Mouse (Mus musculus): ENCODE results near the gene Ptprn2. TPM values are rescaled to one million over a fixed set of nuclear protein-coding genes. Genes with fewer than 3 reads are reported as not detected.

Ptprn2 gene
- total and polyA plus RNA-seq, 3 experiments, result 0.17 TPM; not detected in 2

DNA sequence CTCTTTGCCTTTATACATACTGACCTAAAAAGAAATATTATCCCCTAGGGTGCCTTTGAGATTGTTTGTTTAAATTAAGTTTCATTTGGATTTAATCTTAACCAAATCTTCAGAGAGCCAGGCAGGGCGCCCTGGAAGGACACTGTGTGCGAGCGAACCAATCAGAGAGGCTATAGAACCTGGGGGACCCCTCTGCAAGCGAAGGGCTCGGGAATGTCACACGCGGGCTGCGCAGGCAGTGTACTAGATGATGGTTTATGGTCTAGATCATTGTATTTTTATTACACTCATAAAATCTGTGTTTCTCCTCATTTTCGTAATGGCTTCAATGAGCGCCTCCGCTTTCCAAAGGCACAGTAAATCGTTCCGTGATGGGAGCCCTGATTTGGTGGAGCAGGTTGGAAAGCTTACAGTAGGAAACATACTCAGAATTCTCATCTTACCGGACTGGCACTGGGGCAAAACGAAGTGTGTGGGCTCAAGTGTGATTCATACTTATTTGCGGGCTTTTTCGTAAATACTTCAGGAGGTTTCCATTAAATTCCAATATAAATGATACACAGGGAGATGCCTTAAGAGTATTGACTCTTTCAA is 760.5 kb downstream of the Ptprn2 start:
- Histone ChIP-seq H3K9me3 (replicated peaks; ENCODE audit: low read length) (no peaks in the 10 kb centered on the region), H3K4me1 (ENCODE audit: control insufficient read depth in 1 of 2, insufficient read depth in 2 of 2) (no peaks in the 10 kb centered on the region), H3K27ac (ENCODE audit: insufficient read depth, low read depth) (no peak overlapping the region), H3K9ac (ENCODE audit: insufficient read depth, low read depth) (no peak overlapping the region), H3K36me3 (replicated peaks in 1 of 2; ENCODE audit: control insufficient read depth in 1 of 2, insufficient read depth in 1 of 2, low read length in 1 of 2) (no peaks in the 10 kb centered on the region), H3K79me2 (replicated peaks; ENCODE audit: control insufficient read depth, extremely low read depth, insufficient read depth, poor library complexity, severe bottlenecking) (no peaks in the 10 kb centered on the region), H3K4me3 (replicated peaks in 1 of 3; ENCODE audit: low read depth in 2 of 3, low read length in 2 of 3, poor library complexity in 1 of 3) (no peak overlapping the region), H3K27me3 (replicated peaks) (no peaks in the 10 kb centered on the region), H3K4me2 (ENCODE audit: insufficient read depth, low read depth, poor library complexity, severe bottlenecking) (no peak overlapping the region)
- no peak for TF ChIP-seq MEF2A (IDR thresholded peaks at IDR 0.05; ENCODE audit: borderline replicate concordance, low read depth, low read length)
- no peak for TF ChIP-seq POLR2AphosphoS2 (IDR thresholded peaks at IDR 0.05; ENCODE audit: low read depth, low read length)
- TF ChIP-seq MAFK (IDR thresholded peaks at IDR 0.05; ENCODE audit: insufficient replicate concordance, low read length), result no peak
- no peak for TF ChIP-seq NRF1 (IDR thresholded peaks at IDR 0.05; ENCODE audit: low read depth, low read length)
- TF ChIP-seq TCF12 (IDR thresholded peaks at IDR 0.05; ENCODE audit: low read depth, low read length), result no peak
- TF ChIP-seq ETS1 (conservative IDR thresholded peaks at IDR 0.05; ENCODE audit: low read depth, low read length), result no peak
- no peak for TF ChIP-seq MXI1 (IDR thresholded peaks at IDR 0.05; ENCODE audit: low read depth, low read length)
- no peak for TF ChIP-seq PAX5 (IDR thresholded peaks at IDR 0.05; ENCODE audit: low read length)
- no peak for TF ChIP-seq POLR2A (IDR thresholded peaks at IDR 0.05; ENCODE audit: low read depth, low read length)
- no peak for TF ChIP-seq RCOR1 (conservative IDR thresholded peaks at IDR 0.05; ENCODE audit: low read depth, low read length)
- TF ChIP-seq ZNF384 (IDR thresholded peaks at IDR 0.05; ENCODE audit: low read depth, low read length), result no peak
- TF ChIP-seq RAD21 (IDR thresholded peaks at IDR 0.05; ENCODE audit: low read depth, low read length), result no peak
- TF ChIP-seq UBTF (IDR thresholded peaks at IDR 0.05; ENCODE audit: low read depth, low read length), result no peak
- TF ChIP-seq USF2 (conservative IDR thresholded peaks at IDR 0.05; ENCODE audit: low read depth, low read length), result no peak
- no peak for TF ChIP-seq GABPA (IDR thresholded peaks at IDR 0.05; ENCODE audit: insufficient replicate concordance, low read depth, low read length)
- no peak for TF ChIP-seq TBP (conservative IDR thresholded peaks at IDR 0.05; ENCODE audit: low read depth, low read length)
- dilution Hi-C loops (cut with MboI; ENCODE audit: extremely low pct_ligation_motif_present, extremely low pct_unique_long_range_greater_than_20kb, low sequenced_read_pairs) (no loop called here), in situ Hi-C loops (cut with MboI; ENCODE audit: low pct_ligation_motif_present, low pct_unique_long_range_greater_than_20kb, low sequenced_read_pairs) (no loop called here)
- DNase-seq (ENCODE audit: extremely low read depth), result no peak

GRCm38 (mm10) chr12:117250465-117250864 is 764.9 kb downstream of the Ptprn2 start:
- 0 out of 4 replicates have a peak, but pooled peaks cover 0 to 2% of the 10 kb centered on the region in 2 experiments for H3K4me1 ChIP-seq (ENCODE audit: control insufficient read depth in 1 of 2, insufficient read depth in 2 of 2)
- DNase-seq (ENCODE audit: extremely low read depth), result no peak
- no peaks in the 10 kb centered on the region for H3K27me3 ChIP-seq (replicated peaks)
- no peak overlapping the region for H3K9ac ChIP-seq (ENCODE audit: insufficient read depth, low read depth)
- H3K4me2 ChIP-seq (ENCODE audit: insufficient read depth, low read depth, poor library complexity, severe bottlenecking), result no peak overlapping the region
- no peaks in the 10 kb centered on the region for H3K9me3 ChIP-seq (replicated peaks; ENCODE audit: low read length)
- H3K4me3 ChIP-seq (replicated peaks in 1 of 3; ENCODE audit: low read depth in 2 of 3, low read length in 2 of 3, poor library complexity in 1 of 3), result no peak overlapping the region
- no peak overlapping the region for H3K27ac ChIP-seq (ENCODE audit: insufficient read depth, low read depth)
- in situ Hi-C loops (cut with MboI; ENCODE audit: low pct_ligation_motif_present, low pct_unique_long_range_greater_than_20kb, low sequenced_read_pairs), result no loop called here
- no peaks in the 10 kb centered on the region for H3K36me3 ChIP-seq (replicated peaks in 1 of 2; ENCODE audit: control insufficient read depth in 1 of 2, insufficient read depth in 1 of 2, low read length in 1 of 2)
- dilution Hi-C loops (cut with MboI; ENCODE audit: extremely low pct_ligation_motif_present, extremely low pct_unique_long_range_greater_than_20kb, low sequenced_read_pairs), result no loop called here
- no peaks in the 10 kb centered on the region for H3K79me2 ChIP-seq (replicated peaks; ENCODE audit: control insufficient read depth, extremely low read depth, insufficient read depth, poor library complexity, severe bottlenecking)
- TF ChIP-seq ZKSCAN1 (IDR thresholded peaks at IDR 0.05; ENCODE audit: borderline replicate concordance, low read depth, low read length), result no peak
